Mouse (Mus musculus): ENCODE data around the gene Otud4.
A peak's percentile ranks its signal among the peaks of the same experiment; 100 is the strongest.

- no peak for TF ChIP-seq ZC3H11A (IDR thresholded peaks at IDR 0.05; ENCODE audit: low read depth, low read length)
- peak; percentile 85 to 90 for TF ChIP-seq POLR2A (IDR thresholded peaks at IDR 0.05; ENCODE audit: control insufficient read depth in 1 of 2, insufficient read depth in 1 of 2, low read depth in 1 of 2, low read length in 2 of 2, poor library complexity in 1 of 2)
- TF ChIP-seq E2F4 (IDR thresholded peaks at IDR 0.05; ENCODE audit: borderline replicate concordance, low read depth, low read length): peak; percentile 91
- TF ChIP-seq TBP (IDR thresholded peaks at IDR 0.05; ENCODE audit: low read depth, low read length): peak; percentile 44
- TF ChIP-seq NELFE (IDR thresholded peaks at IDR 0.05; ENCODE audit: low read depth, low read length): peak; percentile 92
- TF ChIP-seq ZKSCAN1 (IDR thresholded peaks at IDR 0.05; ENCODE audit: low read depth, low read length): no peak
Observed at GRCm38 (mm10) chr8:79638707-79639549, 490 bp upstream of the Otud4 start.

All from MEL (cell line).